Mouse (Mus musculus) embryonic facial prominence, embryonic 14.5 days (tissue): Measurements from ENCODE around the gene Sgsm2. TPM values are rescaled to one million over a fixed set of nuclear protein-coding genes. Genes with fewer than 3 reads are reported as not detected.

ENCODE experiments used
- ATAC-seq: fragments of 200-750 bp; cut with Nextera tagmentation; 2 replicates; pipeline ENCODE4 v1.8.0; 2017; ENCODE audit warnings: low read depth, moderate number of reproducible peaks, moderate TSS enrichment
- DNase-seq: peaks from one replicate; pipeline ENCODE4 v3.0.0-alpha.2; 2015; ENCODE audit warnings: low spot score
- H3K27ac ChIP-seq: fragments of 300-500 bp; sonication (generic); replicated peaks from 2 replicates; pipeline ENCODE4 v1.5.1; 2014; ENCODE audit warnings: low read depth, mild to moderate bottlenecking, low read length, moderate library complexity
- H3K27me3 ChIP-seq: fragments of 300-500 bp; sonication (generic); replicated peaks from 2 replicates; pipeline ENCODE4 v1.6.1; 2014; ENCODE audit warnings: low read length; ENCODE audit not compliant: control insufficient read depth, insufficient read depth
- H3K36me3 ChIP-seq: fragments of 300-500 bp; sonication (generic); 2 replicates; pipeline ENCODE4 v1.6.1; 2014; ENCODE audit warnings: low read length, mixed read lengths; ENCODE audit not compliant: control insufficient read depth, insufficient read depth
- H3K4me1 ChIP-seq: fragments of 300-500 bp; sonication (generic); 2 replicates; pipeline ENCODE4 v1.6.1; 2014; ENCODE audit warnings: antibody characterized with exemption, low read length; ENCODE audit not compliant: control insufficient read depth, insufficient read depth
- H3K4me2 ChIP-seq: fragments of 300-500 bp; sonication (generic); 2 replicates; pipeline ENCODE4 v1.6.1; 2014; ENCODE audit warnings: low read depth, mild to moderate bottlenecking, low read length, moderate library complexity, mixed read lengths
- H3K4me3 ChIP-seq: fragments of 300-500 bp; sonication (generic); 2 replicates; pipeline ENCODE4 v1.5.1; 2014; ENCODE audit warnings: low read depth, mild to moderate bottlenecking, low read length
- H3K9ac ChIP-seq: fragments of 300-500 bp; sonication (generic); 2 replicates; pipeline ENCODE4 v1.6.1; 2014; ENCODE audit warnings: low read depth, mild to moderate bottlenecking, low read length, moderate library complexity, mixed read lengths
- H3K9me3 ChIP-seq: fragments of 300-500 bp; sonication (generic); 2 replicates; pipeline ENCODE4 v1.6.1; 2016; ENCODE audit warnings: low read length; ENCODE audit not compliant: control insufficient read depth
- WGBS: fragments of 180-500 bp; shearing (Covaris S2); extraction: QIAGEN DNeasy Blood & Tissue Kit; methylation state at CpG from one replicate; pipeline ENCODE4 v1.1.7; 2014; 5-methylcytosine and 5-hydroxymethylcytosine counted together
- polyA plus RNA-seq: library from polyadenylated mRNA; unstranded; fragments of >200 nt; fragmentation: Nextera tagmentation; extraction: Ambion mirVana; gene quantifications from 2 replicates; pipeline ENCODE4 v1.2.1, GENCODE M21; 2014

Sgsm2 gene
- polyA plus RNA-seq, 1 experiment from 2014 or later: 4.9 TPM

DNA sequence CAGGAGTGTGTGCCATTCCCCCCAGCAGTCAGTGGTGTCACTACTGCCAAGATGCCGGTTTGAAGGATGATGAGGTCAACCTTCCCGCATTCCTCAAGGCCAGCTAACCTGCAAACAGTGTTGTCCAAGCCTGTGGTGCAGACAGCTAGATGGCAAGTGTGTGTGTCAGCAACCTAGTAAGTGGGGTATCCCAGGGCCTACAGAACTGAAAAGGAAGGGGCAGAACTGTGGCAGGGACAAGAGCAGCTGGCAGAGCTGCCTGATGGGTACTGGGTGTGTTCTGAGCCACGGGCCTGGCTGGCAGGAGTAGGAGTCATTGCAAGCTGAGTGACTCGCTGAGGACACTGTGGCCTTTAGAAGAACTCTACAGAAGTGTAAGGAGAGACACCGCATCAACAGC is 34.7 kb downstream of the Sgsm2 start:
- no peak overlapping the region for H3K9ac ChIP-seq
- no peak for DNase-seq
- ATAC-seq: no peak
- no peak overlapping the region for H3K4me2 ChIP-seq
- H3K27me3 ChIP-seq: no peaks in the 10 kb centered on the region
- H3K27ac ChIP-seq: no peak overlapping the region
- no peak overlapping the region for H3K4me3 ChIP-seq
- WGBS: 81% methylated on average over 5 of the region's 5 CpGs
- H3K36me3 ChIP-seq: no peaks in the 10 kb centered on the region
- H3K9me3 ChIP-seq: no peaks in the 10 kb centered on the region
- H3K4me1 ChIP-seq: no peaks in the 10 kb centered on the region

DNA sequence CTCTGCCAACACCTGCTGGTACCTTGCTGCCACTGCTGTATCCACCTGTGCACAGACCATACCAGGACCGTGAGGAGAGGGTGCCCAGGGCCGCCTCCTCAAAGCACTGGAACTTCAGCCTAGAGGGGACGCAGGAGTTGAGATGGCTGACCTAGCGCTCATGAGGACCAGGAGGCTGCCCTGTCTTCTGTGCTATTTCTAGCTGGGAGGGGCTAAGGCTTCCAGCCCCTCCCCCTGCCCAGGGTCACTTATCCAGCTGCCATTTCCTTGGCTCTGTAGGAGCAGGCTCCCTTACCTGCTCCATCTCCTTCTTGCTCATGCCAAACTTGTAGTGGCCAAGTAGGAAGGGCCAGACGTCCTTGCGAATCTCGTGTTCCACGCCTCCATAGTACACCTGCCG is 39.1 kb downstream of the Sgsm2 start:
- WGBS: 85% methylated on average over 7 of the region's 9 CpGs
- ATAC-seq (no peak), DNase-seq (no peak)
- Histone ChIP-seq H3K9ac (no peak overlapping the region), H3K4me2 (no peak overlapping the region), H3K9me3 (no peaks in the 10 kb centered on the region), H3K4me3 (no peak overlapping the region), H3K4me1 (no peaks in the 10 kb centered on the region), H3K27ac (no peak overlapping the region), H3K27me3 (no peaks in the 10 kb centered on the region), H3K36me3 (no peaks in the 10 kb centered on the region)

DNA sequence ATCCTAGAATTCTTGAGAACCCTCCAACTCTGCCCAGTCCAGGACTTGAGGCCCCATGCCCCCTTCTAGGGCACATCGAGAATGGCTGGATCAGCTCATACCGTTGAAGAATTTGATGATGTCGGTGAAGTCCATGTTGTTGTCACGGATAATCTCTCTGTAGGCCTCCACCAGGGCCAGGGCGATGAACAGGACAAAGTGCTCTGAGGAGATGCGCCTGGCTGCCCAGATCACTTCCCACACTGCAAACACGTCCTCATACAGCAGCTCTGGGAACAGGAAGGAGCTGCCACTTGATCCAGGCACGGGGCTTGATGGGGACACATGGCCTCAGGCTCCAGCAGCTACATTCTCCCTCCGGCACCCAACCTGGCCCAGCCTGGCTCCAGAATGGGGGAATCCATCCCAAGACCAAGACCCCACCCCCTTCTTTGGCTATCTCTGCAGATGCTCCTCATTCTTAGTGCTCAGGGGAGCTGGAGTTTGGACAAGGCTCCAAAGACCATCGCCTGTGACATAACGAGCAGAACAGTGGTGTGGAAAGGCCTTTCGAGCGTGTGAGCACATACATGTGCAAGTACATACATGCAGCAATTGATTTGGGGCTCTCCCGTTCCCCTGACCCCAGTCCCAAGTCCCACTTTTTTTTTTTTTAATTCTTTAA is 45.7 kb downstream of the Sgsm2 start:
- Histone ChIP-seq H3K9me3 (no peaks in the 10 kb centered on the region), H3K27ac (no peak overlapping the region), H3K4me1 (no peaks in the 10 kb centered on the region), H3K9ac (no peak overlapping the region), H3K27me3 (no peaks in the 10 kb centered on the region), H3K4me3 (no peak overlapping the region), H3K4me2 (no peak overlapping the region), H3K36me3 (0 out of 2 replicates have a peak, but pooled peaks cover under 1% of the 10 kb centered on the region)
- WGBS: 72% methylated on average over 14 of the region's 14 CpGs
- DNase-seq (no peak), ATAC-seq (no peak)

DNA sequence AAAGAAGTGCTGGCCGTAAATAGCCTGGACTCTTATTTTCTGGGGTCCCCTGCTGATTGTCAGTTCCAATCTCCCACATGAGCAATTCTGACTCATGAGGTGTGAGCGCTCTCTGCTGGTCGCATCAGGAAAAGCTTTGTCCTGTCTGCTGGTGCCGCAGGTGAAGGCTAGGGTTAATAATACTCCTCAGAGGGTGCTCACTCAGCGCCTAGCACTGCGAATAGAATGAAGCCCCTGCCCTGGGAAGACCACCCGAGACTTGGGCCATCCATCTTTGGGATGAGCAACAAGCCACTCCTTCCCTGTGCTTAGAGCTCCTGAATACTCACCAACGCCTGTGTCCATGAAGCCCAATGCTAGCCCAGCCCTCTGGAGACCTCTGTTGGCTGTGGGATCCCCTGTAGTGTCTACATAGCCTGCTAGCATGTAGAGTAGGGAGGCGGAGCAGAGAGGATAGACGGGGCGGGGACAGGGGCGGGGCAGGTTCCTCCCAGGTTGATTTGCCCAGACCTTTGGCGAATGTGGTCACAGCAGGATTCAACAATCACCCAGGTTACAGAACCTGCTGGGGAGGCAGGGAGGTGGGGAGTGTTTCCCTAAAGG is 48.8 kb downstream of the Sgsm2 start:
- ATAC-seq (peak; percentile 74), DNase-seq (peak; percentile 72)
- WGBS: 3% methylated on average over 13 of the region's 13 CpGs
- no peak overlapping the region for H3K9ac ChIP-seq
- no peaks in the 10 kb centered on the region for H3K27me3 ChIP-seq
- H3K4me1 ChIP-seq: no peaks in the 10 kb centered on the region
- peaks cover 31% of the 10 kb centered on the region for H3K36me3 ChIP-seq
- no peak overlapping the region for H3K27ac ChIP-seq
- no peak overlapping the region for H3K4me3 ChIP-seq
- peak overlapping the region; percentile 9; the same call in 1 of the 2 replicates for H3K4me2 ChIP-seq
- H3K9me3 ChIP-seq: peaks cover 4% of the 10 kb centered on the region; the same call in 1 of the 2 replicates

DNA sequence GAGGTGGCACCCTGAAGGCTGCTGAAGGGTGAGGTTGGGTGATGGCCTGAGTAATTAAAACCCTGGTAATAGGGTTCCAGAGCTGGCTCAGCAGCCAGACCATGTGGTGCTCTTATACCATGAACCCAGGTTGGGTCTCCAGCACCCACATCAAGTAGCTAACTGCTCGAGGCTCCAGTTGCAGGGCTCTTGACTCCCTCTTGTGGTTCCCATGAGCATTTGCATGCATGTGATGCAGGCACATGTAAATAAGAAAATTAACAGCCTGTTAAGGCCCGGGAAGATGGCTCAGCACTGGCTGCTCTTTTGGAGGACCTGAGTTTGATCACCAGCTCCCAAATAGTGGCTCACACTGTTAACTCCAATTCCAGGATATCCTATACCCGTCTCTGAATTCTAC is 51.1 kb downstream of the Sgsm2 start:
- H3K27ac ChIP-seq: no peak overlapping the region
- peaks cover 42% of the 10 kb centered on the region for H3K36me3 ChIP-seq
- no peak overlapping the region for H3K4me3 ChIP-seq
- no peaks in the 10 kb centered on the region for H3K27me3 ChIP-seq
- no peak overlapping the region for H3K4me2 ChIP-seq
- no peak overlapping the region for H3K9ac ChIP-seq
- H3K9me3 ChIP-seq: peaks cover 4% of the 10 kb centered on the region; the same call in 1 of the 2 replicates
- DNase-seq: no peak
- no peaks in the 10 kb centered on the region for H3K4me1 ChIP-seq
- 63% methylated on average over 3 of the region's 3 CpGs for WGBS
- no peak for ATAC-seq

DNA sequence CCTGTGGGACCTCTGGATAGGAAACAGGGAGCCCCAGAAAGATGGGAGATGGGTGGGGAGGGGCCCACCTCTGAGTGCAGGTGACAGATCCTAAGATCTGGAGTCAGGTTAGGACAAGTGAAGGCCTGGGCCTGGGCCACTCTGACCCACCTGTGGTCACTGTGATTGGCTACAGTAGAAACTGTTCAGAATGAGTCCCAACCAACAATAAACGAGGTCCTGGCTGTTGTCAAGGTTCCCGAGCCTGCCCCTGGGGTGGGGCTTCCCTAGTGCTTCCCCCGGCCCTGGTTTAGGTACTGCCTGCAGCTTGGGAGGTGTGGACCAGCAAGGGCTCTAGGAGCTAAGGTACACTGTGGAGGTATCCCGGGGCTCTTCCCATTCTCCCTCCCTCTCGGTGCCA is 53.1 kb downstream of the Sgsm2 start:
- WGBS: 62% methylated on average over 4 of the region's 5 CpGs
- Histone ChIP-seq H3K4me2 (no peak overlapping the region), H3K4me3 (no peak overlapping the region), H3K9me3 (peaks cover 4% of the 10 kb centered on the region; the same call in 1 of the 2 replicates), H3K9ac (no peak overlapping the region), H3K4me1 (no peaks in the 10 kb centered on the region), H3K27me3 (no peaks in the 10 kb centered on the region), H3K27ac (no peak overlapping the region), H3K36me3 (peaks cover 51% of the 10 kb centered on the region)
- DNase-seq (no peak), ATAC-seq (no peak)

DNA sequence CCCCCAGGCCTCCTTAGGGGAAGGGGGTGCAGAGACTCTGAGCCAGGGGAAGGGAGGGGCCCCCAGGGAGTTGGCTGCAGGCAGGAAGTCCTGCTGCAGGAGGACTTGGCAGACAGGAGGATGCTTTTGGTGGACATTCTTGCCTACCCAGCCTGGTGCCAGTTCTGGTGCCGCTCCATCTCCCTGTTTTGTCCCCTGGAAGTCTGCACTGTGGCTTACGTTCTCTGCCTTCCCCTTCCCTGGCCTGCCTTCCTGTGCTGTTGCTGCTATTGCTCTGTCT is 53.5 kb downstream of the Sgsm2 start:
- DNase-seq (no peak), ATAC-seq (no peak)
- Histone ChIP-seq H3K36me3 (peaks cover 51% of the 10 kb centered on the region), H3K9me3 (peaks cover 4% of the 10 kb centered on the region; the same call in 1 of the 2 replicates), H3K27me3 (no peaks in the 10 kb centered on the region), H3K4me2 (no peak overlapping the region), H3K4me1 (no peaks in the 10 kb centered on the region), H3K9ac (no peak overlapping the region), H3K27ac (no peak overlapping the region), H3K4me3 (no peak overlapping the region)
- 79% methylated on average over 2 of the region's 2 CpGs for WGBS

DNA sequence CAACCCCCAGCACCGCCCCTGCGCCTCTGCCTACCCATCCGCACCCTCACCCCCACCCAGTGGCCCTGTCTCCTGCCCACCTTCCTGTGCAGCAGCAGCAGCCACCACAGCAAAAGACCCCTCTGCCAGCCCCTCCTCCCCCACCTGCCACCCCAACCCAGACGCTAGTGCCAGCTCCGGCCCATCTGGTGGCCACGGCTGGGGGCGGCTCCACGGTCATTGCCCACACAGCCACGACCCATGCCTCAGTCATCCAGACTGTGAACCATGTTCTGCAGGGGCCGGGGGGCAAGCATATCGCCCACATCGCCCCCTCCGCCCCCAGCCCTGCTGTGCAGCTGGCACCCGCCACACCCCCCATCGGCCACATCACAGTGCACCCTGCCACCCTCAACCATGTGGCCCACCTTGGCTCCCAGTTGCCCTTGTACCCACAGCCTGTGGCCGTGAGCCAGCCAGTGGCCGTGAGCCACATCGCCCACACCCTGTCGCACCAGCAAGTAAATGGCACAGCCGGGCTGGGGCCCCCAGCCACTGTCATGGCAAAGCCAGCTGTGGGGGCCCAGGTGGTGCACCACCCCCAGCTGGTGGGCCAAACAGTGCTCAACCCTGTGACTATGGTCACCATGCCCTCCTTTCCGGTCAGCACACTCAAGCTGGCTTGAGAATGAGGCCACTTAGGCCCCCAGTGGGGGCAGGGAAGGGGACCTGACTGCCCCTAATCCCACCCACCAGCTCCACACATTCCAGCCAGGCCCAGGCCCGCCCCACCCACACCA is 54.0 kb downstream of the Sgsm2 start:
- H3K36me3 ChIP-seq: peaks cover 51% of the 10 kb centered on the region
- H3K4me1 ChIP-seq: no peaks in the 10 kb centered on the region
- peaks cover 4% of the 10 kb centered on the region; the same call in 1 of the 2 replicates for H3K9me3 ChIP-seq
- H3K4me3 ChIP-seq: no peak overlapping the region
- peak overlapping the region; percentile 14; the same call in 1 of the 2 replicates for H3K9ac ChIP-seq
- no peak for ATAC-seq
- no peak overlapping the region for H3K4me2 ChIP-seq
- no peak for DNase-seq
- no peak overlapping the region for H3K27ac ChIP-seq
- H3K27me3 ChIP-seq: no peaks in the 10 kb centered on the region
- 89% methylated on average over 17 of the region's 22 CpGs for WGBS
